Mouse (Mus musculus) kidney, adult 2 months (tissue): ENCODE measurements at regions not wholly inside any gene's neighbourhood (a gene's known extent, or its start where the extent isn't known, plus 50 kb on each side); places are given as distances from the start of the nearest gene placed in this dataset.
A peak's percentile ranks its signal among the peaks of the same experiment; 100 is the strongest.

Source experiments
- DNase-seq: peaks from one replicate; pipeline ENCODE4 v3.0.0; 2021
- H3K27ac ChIP-seq: fragments of 200-500 bp; 2 replicates; pipeline ENCODE4 v1.5.1; 2012; ENCODE audit warnings: low read depth, low read length, control low read depth, inconsistent platforms; ENCODE audit not compliant: insufficient read depth
- H3K27me3 ChIP-seq: fragments of 200-500 bp; replicated peaks from 2 replicates; pipeline ENCODE4 v1.6.1; 2012; ENCODE audit warnings: mild to moderate bottlenecking, moderate library complexity, low read length, inconsistent platforms; ENCODE audit not compliant: control insufficient read depth, insufficient read depth
- H3K36me3 ChIP-seq: fragments of 200-500 bp; 2 replicates; pipeline ENCODE4 v1.6.1; 2012; ENCODE audit warnings: mild to moderate bottlenecking, moderate library complexity, low read length, inconsistent platforms; ENCODE audit not compliant: control insufficient read depth, insufficient read depth
- H3K4me1 ChIP-seq: fragments of 200-500 bp; 2 replicates; pipeline ENCODE4 v1.6.1; 2011; ENCODE audit warnings: low read length; ENCODE audit not compliant: control insufficient read depth, insufficient read depth
- H3K4me3 ChIP-seq: fragments of 200-500 bp; 2 replicates; pipeline ENCODE4 v1.5.1; 2011; ENCODE audit warnings: mild to moderate bottlenecking, low read depth, low read length, control low read depth; ENCODE audit not compliant: insufficient read depth
- CTCF ChIP-seq: fragments of 200-500 bp; conservative IDR thresholded peaks from 2 replicates; pipeline ENCODE4 v1.5.1; 2011; ENCODE audit warnings: low read depth, mild to moderate bottlenecking, control low read depth, low read length, moderate library complexity, mixed read lengths; ENCODE audit not compliant: insufficient read depth, insufficient read length
- POLR2A ChIP-seq: fragments of 200-500 bp; IDR thresholded peaks from one replicate; pipeline ENCODE4 v1.6.1; 2011; ENCODE audit warnings: low read depth, low read length, control low read depth
- WGBS: fragments of 180-500 bp; shearing (Covaris S2); methylation state at CpG from one replicate; pipeline ENCODE4 v1.1.7; 2018; 5-methylcytosine and 5-hydroxymethylcytosine counted together

- Histone ChIP-seq H3K27me3 (no peaks in the 10 kb centered on the region), H3K4me3 (no peak overlapping the region), H3K4me1 (no peaks in the 10 kb centered on the region), H3K27ac (no peak overlapping the region), H3K36me3 (no peaks in the 10 kb centered on the region)
- no peak for DNase-seq
- TF ChIP-seq CTCF, result no peak
- no peak for TF ChIP-seq POLR2A
- WGBS, result 62% methylated on average over 7 of the region's 7 CpGs
These were observed 202.4 kb upstream of the Sulf2 start for GRCm38 (mm10) chr2:166357824-166358223.

GRCm38 (mm10) chr2:166355944-166356343 is 200.5 kb upstream of the Sulf2 start:
- H3K4me3 ChIP-seq, result no peak overlapping the region
- DNase-seq, result no peak
- no peak for TF ChIP-seq CTCF
- no peak for TF ChIP-seq POLR2A
- no peaks in the 10 kb centered on the region for H3K4me1 ChIP-seq
- H3K36me3 ChIP-seq, result no peaks in the 10 kb centered on the region
- H3K27me3 ChIP-seq, result no peaks in the 10 kb centered on the region
- WGBS, result 35% methylated on average over 7 of the region's 7 CpGs
- no peak overlapping the region for H3K27ac ChIP-seq

DNA sequence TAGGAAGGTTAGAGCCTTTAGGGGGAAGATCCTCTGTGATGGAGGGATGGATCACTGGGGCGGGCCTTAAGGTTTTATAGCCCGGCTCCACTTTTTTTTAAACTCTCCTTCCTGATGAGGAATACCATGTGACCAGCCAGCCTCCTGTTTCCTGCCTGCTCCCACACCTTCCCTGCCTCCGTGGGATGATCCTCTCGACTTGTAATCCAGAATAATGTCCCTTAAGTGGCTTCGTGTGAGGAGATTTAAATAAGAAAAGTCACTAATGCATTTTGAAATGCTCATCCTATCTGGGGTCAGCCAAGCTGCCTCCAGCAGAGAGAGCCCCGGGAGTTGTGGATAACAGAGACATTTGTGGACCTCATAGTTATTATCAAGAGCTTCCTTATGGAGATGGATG is 200.0 kb upstream of the Sulf2 start:
- Histone ChIP-seq H3K4me3 (no peak overlapping the region), H3K27me3 (no peaks in the 10 kb centered on the region), H3K36me3 (no peaks in the 10 kb centered on the region), H3K27ac (no peak overlapping the region), H3K4me1 (no peaks in the 10 kb centered on the region)
- 20% methylated on average over 6 of the region's 6 CpGs for WGBS
- no peak for DNase-seq
- TF ChIP-seq CTCF, result no peak

DNA sequence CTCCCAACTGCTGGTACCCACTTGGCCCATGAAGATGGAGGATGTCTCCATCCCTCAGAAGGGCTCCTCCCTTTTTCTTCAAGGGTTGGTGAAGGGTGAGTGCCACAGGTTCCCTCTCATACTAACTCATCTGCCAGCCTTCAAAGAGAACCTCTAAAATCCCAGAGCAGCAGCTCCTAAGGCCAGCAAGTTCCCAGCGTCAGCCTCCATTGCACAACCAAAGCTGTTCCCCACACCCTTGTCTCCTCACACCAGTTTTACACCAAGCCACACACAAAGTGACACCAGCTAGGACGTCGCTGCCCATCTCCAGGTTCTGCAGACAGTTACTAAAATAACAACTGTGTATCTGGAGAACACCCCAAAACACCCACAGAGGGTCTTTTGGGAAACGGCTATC is 198.9 kb upstream of the Sulf2 start:
- WGBS, result 84% methylated on average over 4 of the region's 4 CpGs
- no peak overlapping the region for H3K4me3 ChIP-seq
- no peak overlapping the region for H3K27ac ChIP-seq
- H3K4me1 ChIP-seq, result no peaks in the 10 kb centered on the region
- H3K27me3 ChIP-seq, result no peaks in the 10 kb centered on the region
- no peaks in the 10 kb centered on the region for H3K36me3 ChIP-seq
- DNase-seq, result no peak
- TF ChIP-seq CTCF, result no peak
- TF ChIP-seq POLR2A, result no peak

DNA sequence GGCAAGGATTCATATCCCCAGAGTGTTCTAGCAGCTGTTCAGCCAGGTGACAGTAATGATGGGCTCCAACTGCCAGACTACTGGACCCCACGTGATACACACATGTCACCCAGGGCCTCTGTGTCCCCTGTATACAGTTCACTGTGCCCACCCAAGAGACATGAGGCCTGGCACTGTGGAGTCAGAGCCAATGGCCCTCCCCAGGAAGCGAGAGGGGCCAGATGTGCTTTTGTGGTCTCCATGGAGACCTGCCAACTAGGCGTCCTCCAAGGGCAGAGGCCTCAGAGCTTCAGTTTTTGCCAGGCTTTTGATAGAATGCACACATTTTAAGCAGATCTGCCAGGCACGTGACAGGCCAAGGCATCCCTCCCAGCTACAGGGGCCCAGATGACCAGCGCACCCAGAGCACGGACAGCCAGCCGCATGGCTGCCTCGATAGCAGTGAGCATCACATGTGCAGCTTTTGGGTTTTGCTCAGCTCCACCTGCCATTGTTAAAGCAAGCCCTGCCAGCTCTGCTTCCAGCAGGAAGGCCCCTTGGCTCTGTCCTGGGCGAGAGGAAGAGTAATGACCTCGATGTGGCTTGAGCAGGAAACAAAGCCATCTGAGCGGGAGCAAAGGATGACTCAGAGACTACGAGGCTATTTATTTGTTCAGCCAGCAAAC is 198.1 kb upstream of the Sulf2 start:
- Histone ChIP-seq H3K4me1 (no peaks in the 10 kb centered on the region), H3K27ac (no peak overlapping the region), H3K36me3 (no peaks in the 10 kb centered on the region), H3K4me3 (no peak overlapping the region), H3K27me3 (no peaks in the 10 kb centered on the region)
- TF ChIP-seq POLR2A, result no peak
- no peak for TF ChIP-seq CTCF
- peak; percentile 67 for DNase-seq
- WGBS, result 59% methylated on average over 12 of the region's 12 CpGs

GRCm38 (mm10) chr2:166351984-166352383 is 196.5 kb upstream of the Sulf2 start:
- 95% methylated on average over 5 of the region's 5 CpGs for WGBS
- H3K4me1 ChIP-seq, result no peaks in the 10 kb centered on the region
- H3K4me3 ChIP-seq, result no peak overlapping the region

GRCm38 (mm10) chr2:166351581-166351980 is 196.1 kb upstream of the Sulf2 start:
- Histone ChIP-seq H3K27ac (no peak overlapping the region), H3K4me1 (no peaks in the 10 kb centered on the region), H3K36me3 (no peaks in the 10 kb centered on the region), H3K4me3 (no peak overlapping the region), H3K27me3 (no peaks in the 10 kb centered on the region)
- no peak for DNase-seq
- 94% methylated on average over 9 of the region's 9 CpGs for WGBS
- TF ChIP-seq POLR2A (no peak), CTCF (no peak)

More at GRCm38 (mm10) chr2:166351984-166352383, 196.5 kb upstream of the Sulf2 start:
- H3K36me3 ChIP-seq, result no peaks in the 10 kb centered on the region
- H3K27ac ChIP-seq, result no peak overlapping the region
- no peaks in the 10 kb centered on the region for H3K27me3 ChIP-seq
- TF ChIP-seq CTCF (no peak), POLR2A (no peak)
- no peak for DNase-seq

GRCm38 (mm10) chr2:166348654-166349053 is 193.2 kb upstream of the Sulf2 start:
- Histone ChIP-seq H3K27ac (no peak overlapping the region), H3K4me3 (no peak overlapping the region), H3K4me1 (no peaks in the 10 kb centered on the region), H3K27me3 (no peaks in the 10 kb centered on the region), H3K36me3 (no peaks in the 10 kb centered on the region)
- TF ChIP-seq POLR2A, result no peak
- no peak for TF ChIP-seq CTCF
- DNase-seq, result no peak
- WGBS, result 47% methylated on average over 10 of the region's 10 CpGs
